Mouse (Mus musculus) small intestine, adult 2 months (tissue): ENCODE results near the gene Chst3. TPM values are rescaled to one million over a fixed set of nuclear protein-coding genes. Genes with fewer than 3 reads are reported as not detected.
"Not testable (repeated sequence)": the region's sequence is repeated elsewhere in the genome, so short reads cannot be mapped to it uniquely, and the experiment has no call there.

Source experiments
- H3K27ac ChIP-seq: fragments of 200-500 bp; 2 replicates; pipeline ENCODE4 v1.5.1; 2012; ENCODE audit warnings: low read depth, low read length, control low read depth, inconsistent platforms; ENCODE audit not compliant: insufficient read depth
- H3K27me3 ChIP-seq: fragments of 200-500 bp; 2 replicates; pipeline ENCODE4 v1.6.1; 2012; ENCODE audit warnings: mild to moderate bottlenecking, moderate library complexity, low read length, inconsistent platforms; ENCODE audit not compliant: control insufficient read depth, insufficient read depth
- H3K36me3 ChIP-seq: fragments of 200-500 bp; 2 replicates; pipeline ENCODE4 v1.6.1; 2012; ENCODE audit warnings: mild to moderate bottlenecking, low read length, control low read depth, inconsistent platforms; ENCODE audit not compliant: control insufficient read depth, insufficient read depth
- H3K4me1 ChIP-seq: fragments of 200-500 bp; 2 replicates; pipeline ENCODE4 v1.6.1; 2012; ENCODE audit warnings: low read length, inconsistent platforms, mixed read lengths; ENCODE audit not compliant: control insufficient read depth, insufficient read depth, insufficient read length
- H3K4me3 ChIP-seq: fragments of 200-500 bp; 2 replicates; pipeline ENCODE4 v1.5.1; 2012; ENCODE audit warnings: low read depth, mild to moderate bottlenecking, control low read depth, inconsistent platforms, low read length, moderate library complexity
- CTCF ChIP-seq: fragments of 200-500 bp; IDR thresholded peaks from 2 replicates; pipeline ENCODE4 v1.5.1; 2012; ENCODE audit warnings: low read depth, mild to moderate bottlenecking, control low read depth, inconsistent platforms, low read length, moderate library complexity, mixed read lengths; ENCODE audit not compliant: insufficient replicate concordance, insufficient read length; ENCODE audit errors: extremely low read depth
- POLR2A ChIP-seq: fragments of 200-500 bp; IDR thresholded peaks from 2 replicates; pipeline ENCODE4 v1.6.1; 2012; ENCODE audit warnings: low read depth, mild to moderate bottlenecking, control low read depth, inconsistent platforms, low read length, moderate library complexity
- WGBS: fragments of 180-500 bp; shearing (Covaris S2); methylation state at CpG from one replicate; pipeline ENCODE4 v1.1.7; 2018; 5-methylcytosine and 5-hydroxymethylcytosine counted together
- polyA plus RNA-seq: library from polyadenylated mRNA; depleted of rRNA; stranded (reverse); fragments of >200 nt; gene quantifications from 2 replicates; pipeline ENCODE4 v1.2.3, GENCODE M21; 2012

The Chst3 gene
- polyA plus RNA-seq, 1 experiment = 4.2 TPM

GRCm38 (mm10) chr10:60246519-60246918 lies 27.5 kb upstream of the Chst3 start:
- H3K27ac ChIP-seq = no peak overlapping the region
- no peaks in the 10 kb centered on the region for H3K36me3 ChIP-seq
- no peaks in the 10 kb centered on the region for H3K27me3 ChIP-seq
- TF ChIP-seq POLR2A (no peak), CTCF (peak; percentile 70; the same call in 1 of the 2 replicates)
- peaks cover 2% of the 10 kb centered on the region; the same call in 1 of the 2 replicates for H3K4me1 ChIP-seq
- 68% methylated on average over 5 of the region's 5 CpGs for WGBS
- no peak overlapping the region for H3K4me3 ChIP-seq

- 77% methylated on average over 7 of the region's 7 CpGs for WGBS
These were observed 26.6 kb upstream of the Chst3 start for GRCm38 (mm10) chr10:60245635-60246034.

GRCm38 (mm10) chr10:60245041-60245440 lies 26.0 kb upstream of the Chst3 start:
- Histone ChIP-seq H3K27me3 (no peaks in the 10 kb centered on the region), H3K4me1 (peaks cover 2% of the 10 kb centered on the region; the same call in 1 of the 2 replicates), H3K4me3 (no peak overlapping the region), H3K27ac (no peak overlapping the region), H3K36me3 (no peaks in the 10 kb centered on the region)
- TF ChIP-seq CTCF (peak; percentile 99; the same call in 1 of the 2 replicates), POLR2A (no peak)
- WGBS = 2% methylated on average over 8 of the region's 8 CpGs

More at GRCm38 (mm10) chr10:60245635-60246034, 26.6 kb upstream of the Chst3 start:
- H3K27ac ChIP-seq = no peak overlapping the region
- no peaks in the 10 kb centered on the region for H3K36me3 ChIP-seq
- peaks cover 2% of the 10 kb centered on the region; the same call in 1 of the 2 replicates for H3K4me1 ChIP-seq
- no peak overlapping the region for H3K4me3 ChIP-seq
- H3K27me3 ChIP-seq = no peaks in the 10 kb centered on the region
- TF ChIP-seq CTCF = no peak
- no peak for TF ChIP-seq POLR2A

- Histone ChIP-seq H3K27ac (no peak overlapping the region), H3K4me1 (peaks cover 2% of the 10 kb centered on the region; the same call in 1 of the 2 replicates), H3K36me3 (no peaks in the 10 kb centered on the region), H3K27me3 (no peaks in the 10 kb centered on the region), H3K4me3 (no peak overlapping the region)
- 91% methylated on average over 5 of the region's 5 CpGs for WGBS
- no peak for TF ChIP-seq CTCF
- TF ChIP-seq POLR2A = no peak
These were observed 24.9 kb upstream of the Chst3 start for GRCm38 (mm10) chr10:60243941-60244340.

- Histone ChIP-seq H3K4me3 (no peak overlapping the region), H3K36me3 (no peaks in the 10 kb centered on the region), H3K27ac (no peak overlapping the region), H3K27me3 (no peaks in the 10 kb centered on the region), H3K4me1 (peaks cover 2% of the 10 kb centered on the region; the same call in 1 of the 2 replicates)
- TF ChIP-seq POLR2A (no peak), CTCF (no peak)
- 92% methylated on average over 6 of the region's 6 CpGs for WGBS
These were observed 21.4 kb upstream of the Chst3 start for GRCm38 (mm10) chr10:60240416-60240815.

- TF ChIP-seq CTCF (peak; percentile 71; the same call in 1 of the 2 replicates), POLR2A (no peak)
- Histone ChIP-seq H3K4me1 (no peaks in the 10 kb centered on the region), H3K27ac (no peak overlapping the region), H3K4me3 (no peak overlapping the region), H3K36me3 (no peaks in the 10 kb centered on the region), H3K27me3 (no peaks in the 10 kb centered on the region)
- WGBS = 69% methylated on average over 10 of the region's 10 CpGs
These were observed 18.6 kb upstream of the Chst3 start for GRCm38 (mm10) chr10:60237475-60238154.

- not testable (repeated sequence) for H3K27me3 ChIP-seq, H3K27ac ChIP-seq, H3K4me1 ChIP-seq, H3K4me3 ChIP-seq, H3K36me3 ChIP-seq
- 92% methylated on average over 6 of the region's 6 CpGs for WGBS
These were observed 16.8 kb upstream of the Chst3 start for GRCm38 (mm10) chr10:60235876-60236275.
